ENCODE assay signal across 9 mouse cellular contexts in the genomic region with DNA sequence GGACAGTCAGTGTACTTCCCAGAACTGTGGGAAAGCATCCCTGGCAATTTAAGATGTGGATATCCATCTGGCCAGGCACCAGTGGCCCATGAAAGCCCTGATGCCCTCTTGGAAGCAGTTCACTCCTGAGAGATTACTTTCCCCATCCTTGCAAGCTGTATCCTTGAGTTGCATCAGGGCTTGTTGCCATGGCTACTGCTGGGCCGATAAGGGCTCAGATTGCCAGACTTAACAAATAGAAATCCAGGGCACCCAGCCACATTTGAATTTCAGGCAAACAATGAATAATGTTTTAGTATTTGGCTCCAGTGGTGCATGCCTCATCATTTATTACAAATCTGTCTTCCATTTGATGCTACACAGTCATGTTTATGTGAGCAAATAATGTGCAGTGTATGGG.
DNase-seq lines count a peak whose midpoint lies in the region; ATAC-seq lines count a peak whose summit lies in the region.
"Had no signal": no experiment of that assay in that cellular context is flagged by ENCODE, and none has a peak within 500 bp of the region (broad histone marks: within the 10 kb centered on the region; RNA-seq: fewer than 3 reads in every experiment).

No protein-coding gene starts in this region.

- no peak overlapping the region for H3K4me3 ChIP-seq in hindbrain, embryonic 12.5 days
- H3K4me3 ChIP-seq in hindbrain, embryonic 10.5 days = no peak overlapping the region
- H3K4me3 ChIP-seq in kidney, embryonic 16.5 days (ENCODE audit: low read length) = no peak overlapping the region
- H3K4me3 ChIP-seq: limb, embryonic 15.5 days had no signal

- no peak for ATAC-seq in hindbrain, embryonic 12.5 days (ENCODE audit: low FRiP score)
- no peak for ATAC-seq in kidney, embryonic 16.5 days (ENCODE audit: low FRiP score, low TSS enrichment)

- H3K4me1 ChIP-seq in hindbrain, embryonic 12.5 days = peaks cover 11% of the 10 kb centered on the region
- peaks cover 3% of the 10 kb centered on the region; the same call in 1 of the 2 replicates for H3K4me1 ChIP-seq in hindbrain, embryonic 10.5 days (replicated peaks)
- H3K4me1 ChIP-seq in kidney, embryonic 16.5 days (ENCODE audit: insufficient read depth, low read length) = peaks cover 2% of the 10 kb centered on the region; the same call in 1 of the 2 replicates
- H3K4me1 ChIP-seq: limb, embryonic 15.5 days had no signal

- H3K36me3 ChIP-seq in hindbrain, embryonic 12.5 days = no peaks in the 10 kb centered on the region
- peaks cover 30% of the 10 kb centered on the region for H3K36me3 ChIP-seq in hindbrain, embryonic 10.5 days
- peaks cover 2% of the 10 kb centered on the region; the same call in 1 of the 2 replicates for H3K36me3 ChIP-seq in kidney, embryonic 16.5 days (ENCODE audit: insufficient read depth, low read length)

- DNase-seq in hindbrain, embryonic 10.5 days (ENCODE audit: low spot score) = no peak
- peak; percentile 81 for DNase-seq in MN1 (ENCODE audit: low spot score)
- DNase-seq in adrenal gland, postnatal 10 days = peak; percentile 72
- DNase-seq in layer of hippocampus, postnatal 36 days = peak; percentile 53 to 66
- no peak for DNase-seq in embryo, embryonic 11 days
- no peak for DNase-seq in kidney, postnatal 36 days

- no peak overlapping the region for H3K4me2 ChIP-seq in hindbrain, embryonic 12.5 days (replicated peaks)
- H3K4me2 ChIP-seq in kidney, embryonic 16.5 days (replicated peaks; ENCODE audit: low read depth, low read length) = no peak overlapping the region
- H3K4me2 ChIP-seq: limb, embryonic 15.5 days had no signal

- H3K27ac ChIP-seq in hindbrain, embryonic 12.5 days = peak overlapping the region; percentile 12; the same call in 1 of the 2 replicates
- no peak overlapping the region for H3K27ac ChIP-seq in hindbrain, embryonic 10.5 days
- no peak overlapping the region for H3K27ac ChIP-seq in kidney, embryonic 16.5 days (ENCODE audit: low read length)
- H3K27ac ChIP-seq: limb, embryonic 15.5 days had no signal

- no peak overlapping the region for H3K9ac ChIP-seq in hindbrain, embryonic 12.5 days
- no peak overlapping the region for H3K9ac ChIP-seq in kidney, embryonic 16.5 days (replicated peaks; ENCODE audit: low read length)
- H3K9ac ChIP-seq: limb, embryonic 15.5 days had no signal

- 39% methylated on average over 1 of the region's 1 CpGs for WGBS in hindbrain, embryonic 12.5 days
- WGBS in hindbrain, embryonic 10.5 days = 75% methylated on average over 1 of the region's 1 CpGs
- WGBS in kidney, embryonic 16.5 days = 49% methylated on average over 1 of the region's 1 CpGs

- H3K27me3 ChIP-seq in hindbrain, embryonic 12.5 days = no peaks in the 10 kb centered on the region
- H3K27me3 ChIP-seq in hindbrain, embryonic 10.5 days (ENCODE audit: insufficient read depth, poor library complexity, severe bottlenecking) = no peaks in the 10 kb centered on the region
- no peaks in the 10 kb centered on the region for H3K27me3 ChIP-seq in kidney, embryonic 16.5 days (ENCODE audit: insufficient read depth, low read length)
- H3K27me3 ChIP-seq: limb, embryonic 15.5 days had no signal

- no peaks in the 10 kb centered on the region for H3K9me3 ChIP-seq in hindbrain, embryonic 12.5 days (replicated peaks)
- peaks cover 2% of the 10 kb centered on the region; the same call in 1 of the 2 replicates for H3K9me3 ChIP-seq in hindbrain, embryonic 10.5 days
- H3K9me3 ChIP-seq in kidney, embryonic 16.5 days (ENCODE audit: low read length) = no peaks in the 10 kb centered on the region
- H3K9me3 ChIP-seq: limb, embryonic 15.5 days had no signal

Comparison
In these comparisons a context has a peak if more than half of its experiments do, and no peak if none do; other contexts are left out.
1. DNase-seq: peak in MN1 (single experiment), adrenal gland, postnatal 10 days (single experiment) and layer of hippocampus, postnatal 36 days (2 of 2); none in hindbrain, embryonic 10.5 days (single experiment), embryo, embryonic 11 days (single experiment) and kidney, postnatal 36 days (0 of 2).